Mouse (Mus musculus): ENCODE results near the gene Fem1a. TPM values are rescaled to one million over a fixed set of nuclear protein-coding genes. Genes with fewer than 3 reads are reported as not detected.

Fem1a gene
- polyA plus RNA-seq, 1 experiment from 2014 or later: 17.2 TPM

DNA sequence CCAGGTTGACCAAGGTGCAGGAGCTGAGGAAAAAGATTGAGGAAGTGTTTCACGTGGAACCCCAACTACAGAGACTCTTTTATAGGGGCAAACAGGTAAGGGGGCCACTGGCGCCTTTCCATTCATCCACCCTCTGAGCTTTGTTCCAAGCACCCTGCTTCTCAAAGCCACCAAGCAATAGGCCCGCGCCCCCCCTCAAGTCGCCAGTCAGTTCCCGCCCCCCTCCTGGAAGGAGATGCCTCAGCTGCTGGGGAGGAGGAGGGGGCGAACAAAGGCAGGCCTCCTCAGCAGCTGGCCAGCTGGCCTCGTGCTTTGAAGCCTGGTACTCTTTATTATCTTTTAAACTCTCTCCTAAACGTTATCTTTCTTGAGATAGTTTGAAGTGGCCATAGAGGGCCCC lies 48.5 kb downstream of the Fem1a start:
- 23% methylated on average over 8 of the region's 9 CpGs for WGBS
- peak overlapping the region; percentile 88 for H3K4me3 ChIP-seq
- peaks cover 47% of the 10 kb centered on the region for H3K36me3 ChIP-seq
- H3K9me3 ChIP-seq: no peaks in the 10 kb centered on the region
- H3K4me1 ChIP-seq: peaks cover 56% of the 10 kb centered on the region
- peak overlapping the region; percentile 90 for H3K9ac ChIP-seq
- peak overlapping the region; percentile 100 for H3K4me2 ChIP-seq
- 0 out of 2 replicates have a peak overlapping the region, but pooled peaks have one; percentile 1 for H3K27ac ChIP-seq (replicated peaks)
- no peaks in the 10 kb centered on the region for H3K27me3 ChIP-seq (replicated peaks)
- ATAC-seq (ENCODE audit: extremely low read depth, insufficient number of reproducible peaks, low FRiP score, low TSS enrichment): no peak

DNA sequence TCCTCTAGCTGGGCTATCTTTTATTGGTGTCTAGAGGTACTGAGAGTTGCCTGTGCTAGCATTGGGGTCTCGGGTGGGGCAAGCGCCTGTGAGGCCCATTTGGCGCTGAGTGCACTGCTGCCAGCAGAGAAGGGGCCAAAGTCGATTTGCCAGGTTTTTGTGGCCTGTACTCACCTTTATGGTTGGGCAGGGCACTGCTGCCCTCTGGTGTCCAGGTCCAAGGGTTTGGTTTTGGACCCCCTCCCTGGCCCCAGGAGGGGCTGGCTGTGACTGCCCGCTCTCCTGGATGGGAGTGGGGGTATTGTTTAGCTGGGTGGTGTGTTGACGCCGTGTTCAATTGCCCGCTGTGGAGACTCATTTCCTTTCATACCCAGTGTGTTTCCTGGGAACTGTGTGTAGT lies 49.2 kb downstream of the Fem1a start:
- peaks cover 53% of the 10 kb centered on the region for H3K36me3 ChIP-seq
- H3K4me3 ChIP-seq: peak overlapping the region; percentile 88
- H3K27ac ChIP-seq (replicated peaks): no peak overlapping the region
- no peaks in the 10 kb centered on the region for H3K27me3 ChIP-seq (replicated peaks)
- H3K9ac ChIP-seq: peak overlapping the region; percentile 90
- H3K4me2 ChIP-seq: peak overlapping the region; percentile 100
- H3K4me1 ChIP-seq: peaks cover 56% of the 10 kb centered on the region
- H3K9me3 ChIP-seq: no peaks in the 10 kb centered on the region
- WGBS: 61% methylated on average over 8 of the region's 8 CpGs
- ATAC-seq (ENCODE audit: extremely low read depth, insufficient number of reproducible peaks, low FRiP score, low TSS enrichment): no peak

DNA sequence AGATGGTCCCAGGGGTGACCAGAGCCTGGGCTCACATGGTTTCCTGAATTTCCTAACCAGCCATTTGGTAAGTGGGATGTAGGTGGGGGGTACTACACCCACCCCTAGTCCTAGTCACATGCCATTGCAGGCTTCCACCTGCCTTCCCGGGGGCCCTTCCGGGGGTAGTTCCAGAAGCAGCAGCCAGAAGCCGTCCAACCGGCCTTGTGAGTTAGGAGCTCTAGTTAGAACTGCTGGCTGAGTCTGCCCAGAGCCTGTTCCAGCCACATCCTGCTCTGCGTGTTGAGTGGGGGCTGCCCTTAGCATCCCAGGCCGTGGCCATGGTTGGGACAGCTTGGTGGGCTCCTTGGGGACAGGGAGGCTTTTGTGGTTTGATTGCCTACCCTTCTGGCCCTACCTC lies 51.5 kb downstream of the Fem1a start:
- no peak overlapping the region for H3K4me3 ChIP-seq
- no peaks in the 10 kb centered on the region for H3K27me3 ChIP-seq (replicated peaks)
- H3K9ac ChIP-seq: peak overlapping the region; percentile 59
- H3K27ac ChIP-seq (replicated peaks): no peak overlapping the region
- peaks cover 45% of the 10 kb centered on the region for H3K4me1 ChIP-seq
- 76% methylated on average over 6 of the region's 6 CpGs for WGBS
- no peaks in the 10 kb centered on the region for H3K9me3 ChIP-seq
- no peak overlapping the region for H3K4me2 ChIP-seq
- peaks cover 76% of the 10 kb centered on the region for H3K36me3 ChIP-seq
- ATAC-seq (ENCODE audit: extremely low read depth, insufficient number of reproducible peaks, low FRiP score, low TSS enrichment): no peak

DNA sequence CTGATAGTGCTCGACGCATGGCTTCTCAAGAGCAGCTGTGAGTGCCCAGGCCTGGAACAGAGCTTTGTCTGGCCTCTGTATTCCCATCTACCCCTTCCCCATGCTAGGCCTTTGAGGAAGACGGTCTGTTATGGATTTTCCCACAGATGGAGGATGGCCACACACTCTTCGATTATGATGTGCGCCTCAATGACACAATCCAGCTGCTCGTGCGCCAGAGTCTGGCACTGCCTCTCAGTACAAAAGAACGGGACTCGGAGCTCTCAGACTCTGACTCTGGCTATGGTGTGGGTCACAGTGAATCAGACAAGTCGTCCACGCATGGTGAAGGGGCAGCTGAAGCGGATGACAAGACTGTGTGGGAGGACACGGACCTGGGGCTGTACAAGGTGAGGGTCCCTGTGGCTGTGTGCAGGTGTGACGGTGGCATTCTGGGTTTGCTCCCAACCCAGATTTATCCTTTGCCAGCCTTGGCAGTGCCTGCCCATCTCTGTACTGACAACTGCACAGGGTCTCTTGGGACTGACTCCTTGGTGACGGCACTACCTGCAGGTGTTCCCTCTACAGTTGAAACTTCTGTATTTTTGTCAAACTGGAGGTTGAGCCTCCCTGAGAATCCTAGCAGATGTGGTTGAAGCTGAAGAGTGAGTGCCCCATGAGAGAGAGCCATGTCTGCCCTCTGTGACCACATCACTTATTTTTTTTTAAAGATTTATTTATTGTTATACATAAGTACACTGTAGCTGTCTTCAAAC lies 52.8 kb downstream of the Fem1a start:
- H3K4me1 ChIP-seq: peaks cover 38% of the 10 kb centered on the region
- no peak overlapping the region for H3K4me2 ChIP-seq
- 90% methylated on average over 15 of the region's 15 CpGs for WGBS
- H3K36me3 ChIP-seq: peaks cover 89% of the 10 kb centered on the region
- H3K27me3 ChIP-seq (replicated peaks): no peaks in the 10 kb centered on the region
- no peak overlapping the region for H3K27ac ChIP-seq (replicated peaks)
- peak overlapping the region; percentile 28; the same call in 1 of the 2 replicates for H3K9ac ChIP-seq
- ATAC-seq (ENCODE audit: extremely low read depth, insufficient number of reproducible peaks, low FRiP score, low TSS enrichment): no peak
- H3K4me3 ChIP-seq: no peak overlapping the region
- no peaks in the 10 kb centered on the region for H3K9me3 ChIP-seq

MicroRNAs encoded within 50 kb of the gene (microRNA counts, 519-probe panel; counts per million panel counts)
- microRNA mmu-miR-7b: 209 counts per million, percentile 61 among the panel's probes with 10 or more counts

Small RNA genes lying within 50 kb of the gene (microRNA-seq; reads per million reads assigned to microRNA genes)
- gene Mir7b: 14.7 reads per million, percentile 31 among the genes with 10 or more reads in this experiment

Other genes with a start within 250 kb of the Fem1a start
- gene Sh3gl1, start 220.2 kb upstream of the Fem1a start, polyA plus RNA-seq (2015; fragmentation: Nextera tagmentation; extraction: Ambion mirVana): 85.0 and 87.6 TPM in 2 replicates
- gene Chaf1a, start 216.4 kb upstream of the Fem1a start, polyA plus RNA-seq (2015; fragmentation: Nextera tagmentation; extraction: Ambion mirVana): 14.1 and 14.2 TPM in 2 replicates
- 37.8 and 44.2 TPM in 2 replicates for gene Ubxn6, start 181.8 kb upstream of the Fem1a start, polyA plus RNA-seq (2015; fragmentation: Nextera tagmentation; extraction: Ambion mirVana)
- gene Hdgfl2, start 177.2 kb upstream of the Fem1a start, polyA plus RNA-seq (2015; fragmentation: Nextera tagmentation; extraction: Ambion mirVana): 75.0 and 89.0 TPM in 2 replicates
- gene Plin4, start 147.0 kb upstream of the Fem1a start, polyA plus RNA-seq (2015; fragmentation: Nextera tagmentation; extraction: Ambion mirVana): 0.05 and 0.07 TPM in 2 replicates
- gene Plin5, start 139.2 kb upstream of the Fem1a start, polyA plus RNA-seq (2015; fragmentation: Nextera tagmentation; extraction: Ambion mirVana): 0.19 and 0.47 TPM in 2 replicates
- gene Lrg1, start 134.8 kb upstream of the Fem1a start, polyA plus RNA-seq (2015; fragmentation: Nextera tagmentation; extraction: Ambion mirVana): 0.27 TPM in 1 of 2 replicates, not detected in the other
- 0.55 and 0.59 TPM in 2 replicates for gene Sema6b, start 116.5 kb upstream of the Fem1a start, polyA plus RNA-seq (2015; fragmentation: Nextera tagmentation; extraction: Ambion mirVana)
- 6.5 and 6.9 TPM in 2 replicates for gene Tnfaip8l1, start 94.3 kb upstream of the Fem1a start, polyA plus RNA-seq (2015; fragmentation: Nextera tagmentation; extraction: Ambion mirVana)
- 80.5 and 91.1 TPM in 2 replicates for gene Mydgf, start 72.9 kb upstream of the Fem1a start, polyA plus RNA-seq (2015; fragmentation: Nextera tagmentation; extraction: Ambion mirVana)
- 21.8 and 22.4 TPM in 2 replicates for gene Dpp9, start 37.9 kb upstream of the Fem1a start, polyA plus RNA-seq (2015; fragmentation: Nextera tagmentation; extraction: Ambion mirVana)
- gene Ticam1, start 20.0 kb downstream of the Fem1a start, polyA plus RNA-seq (2015; fragmentation: Nextera tagmentation; extraction: Ambion mirVana): 7.7 and 8.4 TPM in 2 replicates
- 67.1 and 71.8 TPM in 2 replicates for gene Plin3, start 36.1 kb downstream of the Fem1a start, polyA plus RNA-seq (2015; fragmentation: Nextera tagmentation; extraction: Ambion mirVana)
- not detected in 2 replicates for gene Arrdc5, start 43.5 kb downstream of the Fem1a start, polyA plus RNA-seq (2015; fragmentation: Nextera tagmentation; extraction: Ambion mirVana)
- gene Uhrf1, start 46.5 kb downstream of the Fem1a start, polyA plus RNA-seq (2015; fragmentation: Nextera tagmentation; extraction: Ambion mirVana): 70.7 and 74.7 TPM in 2 replicates
- 25.5 and 25.9 TPM in 2 replicates for gene Kdm4b, start 69.3 kb downstream of the Fem1a start, polyA plus RNA-seq (2015; fragmentation: Nextera tagmentation; extraction: Ambion mirVana)
- 45.4 and 50.1 TPM in 2 replicates for gene Ptprs, start 219.7 kb downstream of the Fem1a start, polyA plus RNA-seq (2015; fragmentation: Nextera tagmentation; extraction: Ambion mirVana)